Mouse (Mus musculus) right cerebral cortex, postnatal 14 days (tissue): ENCODE measurements at regions not wholly inside any gene's neighbourhood (a gene's known extent, or its start where the extent isn't known, plus 50 kb on each side); places are given as distances from the start of the nearest gene placed in this dataset.

Source experiments
- DNase-seq: peaks from one replicate; pipeline ENCODE4 v3.0.0; 2022

DNA sequence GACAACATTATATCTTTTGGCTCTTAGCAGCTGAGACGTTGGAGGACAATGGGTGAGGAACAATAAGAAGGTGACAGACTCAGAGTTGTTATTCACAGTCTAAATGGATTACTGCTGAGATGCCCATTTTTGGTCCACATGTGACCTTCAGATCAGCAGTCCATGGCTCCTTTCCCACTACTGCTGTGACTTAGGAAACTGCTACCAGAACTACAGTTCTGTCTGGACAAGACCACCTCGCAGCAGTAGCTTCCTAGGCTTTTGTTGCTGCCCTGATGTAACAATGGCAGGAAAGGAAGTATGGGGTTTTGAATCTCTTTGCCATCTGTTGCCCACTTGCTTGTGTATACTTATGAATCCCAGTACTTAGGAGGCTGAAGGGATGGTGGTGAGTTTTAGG is 135.6 kb upstream of the Pls3 start:
- DNase-seq, result no peak

DNA sequence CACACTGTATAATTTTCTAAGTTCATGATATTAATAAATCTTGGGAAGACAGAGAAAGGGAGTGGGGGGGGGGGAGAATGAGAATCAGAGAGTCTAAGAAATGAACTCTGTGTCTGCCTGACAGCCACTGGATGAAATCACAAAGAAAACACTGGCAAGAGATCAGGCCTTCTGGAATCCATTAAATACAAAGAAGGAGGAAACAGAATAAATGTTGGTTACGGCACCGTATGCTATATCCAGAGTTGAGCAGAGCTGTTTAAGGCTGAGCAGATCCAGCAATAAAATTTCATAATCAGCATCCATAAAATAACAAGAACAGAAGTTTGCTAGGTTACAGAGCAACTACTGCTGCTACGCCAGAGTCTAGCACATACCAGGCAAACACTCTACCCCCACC is 103.6 kb upstream of the Pls3 start:
- no peak for DNase-seq

DNA sequence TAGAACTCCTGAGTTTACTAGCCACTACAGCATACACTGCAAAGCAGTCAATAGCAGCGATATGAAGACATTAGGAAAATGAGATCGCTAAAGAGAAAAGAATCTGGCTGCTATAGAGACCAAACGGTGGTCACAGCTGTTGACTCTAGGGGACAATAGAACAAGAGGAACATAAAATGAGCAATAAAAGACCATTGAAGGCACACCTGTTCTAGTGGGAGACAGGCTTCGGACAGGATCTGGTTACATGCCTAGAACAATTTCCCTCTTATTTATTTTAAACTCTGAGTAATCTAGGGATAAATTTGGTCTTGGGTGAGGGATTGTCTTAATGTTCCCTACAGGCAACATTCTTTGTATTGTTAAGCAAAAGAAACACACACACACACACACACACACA is 99.7 kb upstream of the Pls3 start:
- no peak for DNase-seq

DNA sequence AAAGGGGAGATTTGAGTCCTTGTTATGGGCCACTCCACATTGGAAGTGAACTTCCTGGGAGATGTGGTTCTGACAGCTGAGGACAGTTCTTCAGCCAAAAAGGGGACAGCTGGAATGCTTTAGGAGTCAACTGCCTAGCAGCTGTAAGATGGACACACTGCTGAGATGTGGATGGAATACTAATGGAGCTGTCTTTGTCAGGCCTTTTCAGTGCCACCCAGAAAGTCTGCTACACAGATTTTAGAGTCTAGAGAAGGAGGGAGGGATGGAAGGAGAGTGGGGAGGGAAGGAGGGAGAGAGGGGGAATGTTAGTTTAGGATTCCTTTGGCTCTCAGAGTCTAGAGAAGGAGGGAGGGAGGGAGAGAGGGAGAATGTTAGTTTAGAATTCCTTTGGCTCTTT is 74.7 kb upstream of the Pls3 start:
- DNase-seq, result no peak

DNA sequence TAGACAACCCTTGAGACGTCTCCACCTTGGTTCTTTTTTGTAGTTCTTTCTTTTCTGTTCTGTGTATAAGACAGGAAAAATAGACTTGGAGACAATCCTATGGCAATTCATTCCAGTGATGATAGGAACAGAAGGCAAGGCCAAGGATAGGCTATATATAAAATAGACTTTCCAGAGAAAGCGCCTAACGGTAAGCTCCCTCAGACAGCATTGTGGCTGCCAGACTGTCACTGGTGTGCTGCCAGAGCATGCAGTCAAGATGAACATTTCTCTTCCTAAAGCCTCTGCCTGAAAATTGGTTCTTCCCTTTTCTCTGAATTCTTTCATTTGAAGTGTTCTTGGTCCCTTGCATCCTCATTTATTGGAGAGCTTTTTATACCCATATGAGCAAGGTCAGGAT is 53.9 kb upstream of the Pls3 start:
- DNase-seq, result peak; percentile 7
